Mouse (Mus musculus) right cerebral cortex, postnatal 36 days (tissue): ENCODE data around the gene Mob3b.

Experiments
- DNase-seq, 2 experiments: peaks; one replicate each; pipeline ENCODE4 v3.0.0; 2022; ENCODE audit warnings: low spot score in 2 of 2, mixed read lengths in 1 of 2

Gene Mob3b

DNA sequence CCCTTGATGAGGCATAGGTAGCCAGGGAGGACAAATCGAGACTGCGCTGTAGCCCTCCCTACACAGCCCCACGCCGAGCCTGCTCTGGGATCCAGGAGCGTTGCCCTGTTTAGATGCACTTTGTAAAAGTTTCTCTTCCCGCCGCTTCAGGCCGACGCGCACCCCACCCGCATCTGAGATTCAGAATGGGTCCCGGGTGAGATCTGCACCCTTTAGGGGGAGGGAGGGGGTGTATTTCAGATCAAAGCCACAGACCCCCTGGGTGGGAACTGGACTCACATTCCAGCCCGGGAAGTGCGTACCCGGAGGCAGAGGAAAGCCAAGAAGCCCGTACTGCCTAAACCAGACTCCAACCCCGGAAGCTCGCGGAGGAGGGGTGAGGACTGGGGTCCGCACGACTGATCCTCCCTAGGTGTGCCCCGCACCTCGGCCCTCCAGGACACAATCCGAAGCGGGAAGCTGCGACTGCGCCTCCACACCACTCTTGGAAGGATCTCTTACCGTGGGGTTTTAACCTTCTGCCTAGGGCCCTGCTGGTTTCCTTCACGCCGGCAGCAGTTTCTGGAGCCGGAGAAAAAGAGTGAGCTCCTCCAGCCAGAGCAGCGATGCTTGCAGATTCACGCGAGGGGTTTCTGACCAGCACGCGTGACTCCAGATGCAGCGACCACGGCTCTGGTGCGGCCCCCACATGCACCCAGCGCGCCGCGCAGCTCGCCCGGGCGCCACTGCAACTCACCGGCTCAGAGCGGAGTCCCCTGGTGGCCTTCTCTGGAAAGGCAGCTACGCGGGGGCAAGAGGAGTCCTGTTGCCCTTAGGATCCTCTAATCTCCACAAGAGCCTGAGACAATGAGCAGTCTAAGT, at the start of gene Mob3b:
Gene Mob3b (minus strand): TSS at position 734 of the 861 bp plus-strand sequence.
- DNase-seq, result peak; percentile 49 to 61

DNA sequence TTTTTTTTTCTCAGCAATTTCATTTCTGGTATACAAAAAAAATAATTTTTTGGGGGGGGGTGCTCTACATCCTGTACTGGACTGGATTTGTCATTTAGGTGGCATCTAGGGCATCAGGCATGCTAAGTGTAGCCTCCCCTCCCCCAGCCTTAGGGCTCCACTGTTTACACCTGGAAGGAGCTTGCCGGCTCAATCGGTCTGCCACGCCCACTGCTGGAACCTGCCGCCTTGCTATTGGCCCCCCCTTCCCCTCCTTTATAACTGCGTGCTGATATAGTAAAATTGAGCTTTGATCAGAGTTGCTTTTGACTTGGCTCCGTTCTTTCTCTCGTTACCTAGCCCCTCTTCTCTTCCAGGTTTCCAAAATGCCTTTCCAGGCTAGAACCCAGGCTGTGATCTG, 47.4 kb upstream of the Mob3b start:
- DNase-seq, result no peak

DNA sequence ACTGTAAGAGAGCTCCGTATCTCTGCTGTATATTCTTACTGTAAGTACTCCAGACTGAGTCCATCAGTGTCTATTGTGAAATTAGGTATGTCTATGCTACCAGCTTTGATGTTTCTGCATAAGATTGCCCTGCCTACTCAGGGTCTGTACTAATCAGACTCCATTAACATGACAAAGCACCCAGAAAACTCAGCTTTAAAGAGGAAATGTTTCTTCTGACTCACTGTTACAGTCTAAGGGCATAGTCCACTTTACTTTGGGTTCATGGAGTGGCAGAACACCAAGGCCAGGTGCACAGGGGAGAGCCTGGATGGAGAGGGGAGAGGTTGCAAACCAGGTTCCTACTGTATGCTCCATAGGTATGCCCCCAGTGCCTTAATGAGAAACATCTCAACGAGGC, 46.4 kb upstream of the Mob3b start:
- no peak for DNase-seq

DNA sequence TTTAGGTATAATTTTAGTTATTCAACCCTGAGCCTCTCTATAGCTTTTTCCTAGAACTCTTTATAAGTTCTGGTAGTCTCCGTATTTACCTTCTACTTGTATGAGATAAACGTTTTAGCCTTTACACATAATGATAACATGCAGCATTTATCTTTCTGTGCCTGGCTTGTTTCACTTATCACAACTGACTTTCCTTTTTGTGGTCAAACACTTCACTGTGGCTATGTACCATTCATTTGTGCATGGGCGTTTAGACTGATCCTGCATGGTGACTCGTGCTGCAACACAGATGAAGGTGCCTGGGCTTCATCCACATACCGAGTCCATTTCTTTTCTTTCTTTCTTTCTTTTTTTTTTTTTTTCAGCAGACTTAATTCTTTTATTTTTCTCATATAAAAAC, 44.4 kb upstream of the Mob3b start:
- no peak for DNase-seq

DNA sequence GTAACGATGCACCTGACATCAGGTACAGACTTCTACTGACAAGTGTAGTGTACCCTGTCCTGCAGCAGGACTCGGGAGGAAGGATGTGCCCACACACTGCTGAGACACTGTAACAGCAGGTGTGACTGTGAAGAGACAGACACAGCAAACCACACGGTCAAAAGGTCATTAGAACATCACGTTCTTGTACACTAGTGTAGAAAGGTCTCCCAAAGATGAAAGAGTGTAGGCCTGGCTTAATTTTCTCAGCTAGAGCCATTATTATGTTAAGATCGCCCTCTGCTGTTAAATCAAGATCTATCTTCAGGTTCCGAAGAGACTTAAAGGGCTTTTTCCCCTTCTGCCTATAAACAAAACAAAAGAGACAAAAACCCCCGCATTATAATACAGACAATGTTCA, 35.4 kb upstream of the Mob3b start:
- DNase-seq, result no peak

DNA sequence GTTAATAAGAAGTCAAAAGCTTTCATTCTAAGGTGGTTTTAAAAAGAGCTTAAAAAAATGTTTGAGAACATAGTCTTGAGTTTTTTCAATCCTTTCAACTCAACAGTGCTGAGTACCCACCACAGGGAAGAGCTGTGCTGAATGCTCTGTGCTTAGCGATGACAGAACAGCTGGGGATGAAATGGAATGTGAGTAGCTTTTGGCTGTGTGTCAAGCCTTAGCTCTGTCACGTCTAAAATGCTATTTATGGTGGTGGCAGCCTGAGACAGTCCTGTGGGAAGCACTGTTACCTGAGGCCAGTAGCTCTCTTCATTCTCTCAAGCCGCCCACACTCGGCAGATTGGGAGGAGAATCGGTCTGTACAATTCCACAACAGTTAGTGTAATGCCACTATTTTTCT, 32.5 kb upstream of the Mob3b start:
- DNase-seq, result peak; percentile 25 to 27

DNA sequence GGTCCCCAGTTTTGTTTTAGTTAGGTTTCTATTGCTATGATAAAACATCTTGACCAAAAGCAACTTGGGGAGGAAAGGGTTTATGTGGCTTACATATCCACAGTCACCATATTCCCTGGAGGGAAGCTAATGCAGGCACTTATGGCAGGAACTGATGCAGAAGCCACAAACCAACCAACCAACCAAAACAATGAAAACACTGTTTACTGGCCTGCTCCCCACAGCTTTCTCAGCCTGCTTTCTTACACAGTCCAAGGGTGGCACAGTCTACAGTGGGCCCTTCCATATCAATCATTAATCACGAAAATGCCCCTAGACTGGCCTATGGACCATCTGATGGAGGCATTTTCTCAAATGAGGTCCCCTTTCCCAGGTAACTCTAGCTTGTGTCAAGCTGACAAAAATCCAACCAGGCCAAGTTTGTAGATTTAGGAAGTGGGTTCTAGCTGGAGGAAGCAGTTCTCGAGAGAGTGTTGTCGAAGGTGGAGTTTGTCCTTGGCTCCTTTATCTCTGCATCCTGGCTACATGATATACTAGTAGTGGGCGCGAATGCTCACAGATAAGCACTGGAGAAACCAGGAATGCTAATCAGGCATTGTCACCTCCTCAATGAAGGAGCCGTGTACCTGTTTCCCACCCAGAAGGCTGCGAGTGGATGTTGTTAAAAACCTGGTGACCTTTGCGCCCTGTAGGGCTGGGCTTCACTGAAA, 30.5 kb upstream of the Mob3b start:
- DNase-seq, result no peak

DNA sequence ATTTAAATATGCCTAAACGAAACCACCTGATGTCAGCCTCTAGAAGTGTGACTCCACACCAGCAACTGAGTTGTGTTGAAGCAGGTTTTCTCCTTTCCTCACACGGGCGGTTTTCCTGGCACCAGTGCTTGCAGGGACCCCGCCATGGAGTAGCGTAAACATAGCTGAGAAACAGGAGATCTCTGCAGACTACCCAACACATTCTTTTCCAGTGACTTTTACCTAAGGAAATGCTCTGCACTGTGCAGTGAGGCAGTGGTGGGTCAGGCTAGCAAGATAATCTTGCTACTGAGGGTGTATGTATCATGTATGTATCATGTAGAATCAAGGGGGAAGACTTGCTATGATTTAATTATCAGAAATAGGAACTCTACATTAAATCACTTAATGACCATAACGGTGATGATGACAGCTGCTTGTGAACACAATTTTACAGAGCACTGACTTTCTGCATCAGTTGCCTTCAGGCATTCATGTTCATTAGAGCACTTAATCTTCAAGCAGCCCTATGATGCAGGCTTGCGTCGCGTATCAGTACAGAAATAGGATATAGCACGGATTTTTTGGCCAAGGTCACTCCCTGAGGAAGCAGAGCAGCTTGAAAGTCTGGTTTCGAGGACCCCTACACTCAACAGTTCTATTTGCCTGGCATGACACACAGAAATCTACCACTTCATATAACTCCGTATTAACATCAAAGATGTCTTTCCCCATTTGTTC, 20.8 kb upstream of the Mob3b start:
- DNase-seq, result no peak

DNA sequence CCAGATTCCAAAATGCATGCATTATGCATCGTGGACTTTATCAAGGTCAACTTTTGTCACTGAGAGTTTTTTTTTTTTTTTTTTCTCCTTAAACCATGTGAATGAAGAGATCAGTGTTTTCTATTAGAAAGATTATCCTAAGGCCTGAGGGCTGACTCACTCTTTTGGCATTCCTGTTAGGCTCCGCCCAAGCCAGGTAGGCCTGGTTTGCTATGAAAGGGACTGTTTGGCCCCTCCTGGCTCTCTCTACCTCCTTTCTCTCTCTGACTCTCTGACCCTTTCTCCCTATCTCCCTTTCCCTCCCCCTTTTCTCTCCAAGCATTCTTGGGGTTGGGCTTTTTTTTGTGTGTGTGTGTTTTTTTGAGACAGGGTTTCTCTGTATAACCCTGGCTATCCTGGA, 18.3 kb upstream of the Mob3b start:
- DNase-seq, result no peak

DNA sequence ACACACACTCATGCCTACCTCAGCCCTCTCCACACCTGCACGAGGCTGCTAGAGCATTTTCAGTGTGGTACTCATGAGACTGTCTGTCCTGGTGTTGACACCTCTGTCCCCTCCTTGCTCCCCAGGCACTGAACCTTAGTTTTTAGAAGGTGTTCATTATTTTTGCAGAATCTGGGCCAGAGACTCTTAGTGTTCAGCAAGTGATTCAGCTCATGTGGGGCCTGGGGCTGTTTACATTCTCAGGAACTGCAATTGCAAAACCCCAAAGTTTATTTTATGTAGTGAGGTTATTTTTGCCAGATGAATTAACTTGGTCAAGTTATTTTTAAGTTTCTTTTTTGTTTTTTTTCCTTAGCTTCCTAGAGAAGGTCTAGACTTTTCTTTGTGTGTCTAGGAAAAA, 16.3 kb upstream of the Mob3b start:
- DNase-seq, result no peak

DNA sequence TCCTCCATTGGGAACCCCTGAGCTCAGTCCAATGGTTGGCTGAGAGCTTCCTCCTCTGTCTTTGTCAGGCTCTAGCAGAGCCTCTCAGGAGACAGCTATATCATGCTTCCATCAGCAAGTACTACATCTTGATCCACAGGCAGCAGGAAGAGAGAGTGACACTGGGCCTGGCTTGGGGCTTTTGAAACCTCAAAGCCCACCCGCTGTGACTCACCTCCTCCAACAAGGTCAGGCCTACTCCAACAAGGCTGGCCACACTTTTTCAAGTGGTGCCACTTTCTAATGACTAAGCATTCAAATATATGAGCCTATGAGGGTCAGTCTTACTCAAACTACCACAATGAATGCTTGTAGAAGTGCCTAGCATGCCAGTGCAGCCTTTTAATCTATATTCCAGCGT, 15.2 kb upstream of the Mob3b start:
- no peak for DNase-seq

DNA sequence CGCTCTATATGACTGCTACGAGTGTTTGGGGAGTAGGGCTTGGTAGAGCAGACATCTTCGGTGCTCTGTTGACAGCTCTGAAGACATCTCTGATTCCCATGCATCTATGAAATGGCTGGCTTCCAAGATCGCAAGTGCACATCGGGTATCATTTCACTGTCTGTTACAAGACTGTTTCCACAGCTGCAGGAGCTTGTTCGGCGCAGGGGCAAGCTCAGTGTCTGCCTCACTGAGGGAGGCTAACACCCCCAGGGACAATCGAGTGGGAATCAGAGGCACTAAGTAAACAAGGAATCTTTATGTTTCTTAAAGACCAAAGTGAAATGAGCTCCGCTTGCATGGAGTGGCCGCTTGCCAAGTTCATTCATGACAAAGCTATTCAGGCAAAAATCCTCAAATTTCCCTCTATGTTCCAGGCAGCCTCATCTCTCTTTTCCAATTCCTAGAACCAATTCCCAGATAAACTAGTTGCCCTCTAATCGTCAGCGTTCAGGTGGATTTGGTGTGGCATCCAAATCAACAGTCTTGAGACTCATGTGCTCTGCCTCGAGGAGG, 12.4 kb upstream of the Mob3b start:
- DNase-seq, result no peak

DNA sequence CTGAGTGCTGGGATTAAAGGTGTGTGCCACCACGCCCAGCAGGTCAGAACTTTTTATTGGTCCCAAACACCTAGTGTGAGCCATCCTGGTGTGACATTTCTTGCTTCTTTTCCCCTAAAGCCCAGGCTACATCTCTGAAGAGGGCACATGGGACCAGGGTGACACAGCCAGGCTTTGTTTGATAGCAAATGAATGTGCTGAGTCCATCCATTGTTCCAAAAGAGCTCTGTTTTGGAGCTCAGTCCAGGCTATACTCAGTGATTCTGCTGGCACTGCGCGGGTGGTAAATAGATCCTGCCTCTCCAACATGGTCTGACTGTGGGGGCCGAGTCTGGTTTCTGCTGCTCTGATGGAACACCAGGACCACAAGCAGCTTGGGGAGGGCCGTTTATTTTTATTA, 10.6 kb upstream of the Mob3b start:
- no peak for DNase-seq

DNA sequence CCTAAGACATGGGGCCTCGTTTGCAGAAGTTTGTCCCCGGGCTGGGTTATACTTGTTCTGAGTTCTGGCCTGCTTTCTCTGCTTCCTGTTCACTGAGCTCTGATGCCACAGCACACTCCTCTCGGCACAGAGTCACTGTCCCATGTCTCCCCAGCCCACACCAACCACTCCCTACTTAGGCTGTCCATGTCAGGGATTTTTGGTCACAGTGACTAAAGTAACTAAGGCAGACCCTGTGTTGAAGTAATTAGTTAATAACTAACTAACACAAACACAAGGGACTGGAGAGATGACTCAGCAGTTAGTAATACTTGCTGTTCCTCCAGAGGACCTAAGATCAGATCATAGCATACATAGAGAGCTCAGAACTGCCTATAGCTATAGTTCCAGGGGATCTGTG, 8.7 kb upstream of the Mob3b start:
- DNase-seq, result no peak

DNA sequence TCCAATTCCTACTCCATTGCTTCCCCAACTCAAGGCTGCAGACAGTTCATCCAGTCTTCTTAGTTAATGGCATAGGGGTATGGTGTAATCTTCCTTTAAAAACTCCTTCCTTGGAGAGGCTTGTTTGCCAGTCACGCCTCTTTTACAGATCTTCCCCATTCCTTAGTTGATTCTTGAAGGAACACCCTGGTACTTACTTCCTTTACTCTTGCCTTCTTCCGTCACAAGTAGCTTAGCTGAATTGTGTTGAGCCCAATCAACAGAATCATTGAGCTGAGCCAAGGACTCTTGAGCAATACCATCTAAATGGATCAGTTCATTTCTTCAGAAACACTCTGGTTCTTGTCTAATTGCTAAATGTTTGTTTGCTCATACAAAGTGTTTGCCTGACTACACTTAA, 8.0 kb upstream of the Mob3b start:
- DNase-seq, result no peak

DNA sequence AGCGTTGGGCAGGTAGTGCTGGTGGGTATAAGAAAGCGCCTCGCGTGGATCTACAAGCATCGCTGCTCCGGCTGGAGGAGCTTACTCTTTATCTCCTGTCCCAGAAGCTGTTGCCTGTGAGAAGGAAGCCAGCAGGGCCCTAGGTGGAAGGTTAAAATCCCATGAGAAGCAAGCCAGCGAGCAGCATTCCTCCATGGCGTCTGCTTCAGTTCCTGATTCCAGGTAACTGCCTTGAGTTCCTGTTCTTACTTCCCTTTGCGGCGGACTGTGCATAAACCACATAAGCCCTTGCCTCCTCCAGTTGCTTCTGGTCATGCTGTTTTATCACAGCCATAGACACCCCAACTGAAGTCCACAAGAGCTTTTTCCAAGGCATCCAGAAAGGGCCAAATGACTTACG, 531 bp upstream of the Mob3b start:
- no peak for DNase-seq

DNA sequence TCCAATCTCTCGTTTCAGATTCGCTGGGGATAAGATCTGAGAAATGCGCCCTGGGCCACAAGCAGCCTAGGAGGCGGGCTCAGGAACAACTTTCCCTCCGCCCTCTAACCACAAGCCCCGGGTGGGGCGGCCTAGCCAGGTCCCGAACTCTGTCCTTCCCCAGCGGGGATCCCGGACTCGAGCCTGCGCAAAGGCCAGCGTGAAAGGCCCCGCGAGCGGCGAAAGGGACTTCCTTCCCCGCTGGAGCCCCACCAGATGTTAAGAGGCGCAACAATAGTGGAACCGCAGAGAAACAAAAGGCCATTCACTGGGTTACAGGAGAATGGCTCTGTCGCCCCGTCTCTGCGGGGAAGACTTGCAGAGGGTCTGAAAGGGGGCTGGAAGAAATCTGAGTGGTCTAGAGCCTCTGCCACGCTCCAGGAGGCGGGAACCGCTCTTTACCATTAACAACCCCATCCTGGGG, 1.1 kb downstream of the Mob3b start:
- DNase-seq, result peak in 1 of 2 experiments; percentile 14

DNA sequence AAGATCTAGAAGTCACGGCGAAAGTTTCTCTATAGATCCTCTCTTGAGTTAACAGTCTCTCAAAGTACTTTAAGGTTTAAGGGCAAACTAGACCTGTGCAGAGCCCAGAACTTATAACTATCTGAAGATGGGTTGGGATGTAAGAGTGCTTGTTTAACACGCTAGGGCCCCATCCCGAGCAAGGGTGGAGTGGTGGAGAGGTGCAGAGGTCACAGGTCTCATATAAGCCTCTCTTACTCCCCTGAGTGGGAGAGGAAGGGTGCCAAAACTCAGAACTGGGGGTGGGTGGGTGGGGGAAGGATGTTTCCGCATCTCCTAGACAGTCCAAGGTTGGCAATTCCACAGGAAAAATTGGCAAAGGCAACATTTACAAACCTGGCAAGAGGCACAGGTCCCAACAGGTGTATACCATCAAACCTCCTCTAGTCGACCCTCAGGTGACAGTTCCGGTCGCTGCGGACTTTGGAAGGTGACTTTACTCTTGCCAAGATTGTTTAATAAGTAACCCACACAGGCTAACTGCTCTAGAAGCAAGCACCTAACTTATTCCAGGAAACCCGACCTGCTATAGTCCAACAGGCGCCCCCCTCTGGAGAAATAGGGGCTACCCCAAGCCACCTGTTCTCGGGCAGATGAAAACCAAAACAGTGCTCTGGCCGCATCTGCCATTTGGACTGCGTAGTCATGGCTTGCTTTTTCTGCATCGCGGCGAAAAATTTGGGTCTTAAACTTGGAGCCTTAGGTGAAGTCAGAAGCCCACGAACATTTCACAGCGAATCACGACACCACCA, 2.0 kb downstream of the Mob3b start:
- no peak for DNase-seq

DNA sequence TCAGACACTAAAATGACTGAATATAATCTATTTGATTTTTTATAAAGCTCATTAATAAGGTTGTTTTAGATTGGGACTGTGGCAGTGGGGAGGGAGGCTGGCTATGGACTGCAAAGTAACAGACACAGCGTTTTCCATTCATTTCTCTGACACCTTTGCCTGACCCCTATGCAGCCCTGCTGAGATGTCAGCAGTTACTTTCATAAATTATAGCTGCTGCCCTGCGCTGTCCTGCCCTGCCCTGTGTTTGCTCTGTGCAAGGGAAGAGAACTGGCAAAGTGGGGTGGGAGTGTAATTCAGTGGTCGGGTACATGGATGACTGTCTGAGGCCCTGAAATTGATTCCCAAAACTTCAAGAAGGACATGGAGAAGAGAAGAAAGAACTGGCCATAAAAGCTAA, 3.2 kb downstream of the Mob3b start:
- no peak for DNase-seq

DNA sequence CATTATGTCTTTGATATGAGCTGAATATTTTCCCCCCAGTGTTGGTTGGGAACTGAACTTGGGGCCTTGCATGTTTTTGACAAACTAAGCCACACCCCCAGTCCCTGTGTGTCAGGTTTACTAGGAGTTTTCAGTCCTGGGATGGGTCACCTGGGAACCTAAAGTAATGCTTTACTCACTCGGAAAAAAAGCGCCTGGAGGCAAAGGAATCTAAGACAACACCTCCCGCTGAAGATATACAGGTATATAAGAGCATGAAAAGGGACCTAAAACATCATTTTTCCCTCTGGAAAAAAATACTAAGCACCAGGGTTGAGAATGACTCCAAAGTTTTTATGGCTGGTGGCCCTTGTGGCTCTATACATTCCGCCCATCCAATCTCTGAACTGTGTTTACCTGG, 5.5 kb downstream of the Mob3b start, which contains the start of gene Ifnk:
Gene Ifnk (plus strand): TSS at position 301 of the 400 bp plus-strand sequence.
- no peak for DNase-seq

DNA sequence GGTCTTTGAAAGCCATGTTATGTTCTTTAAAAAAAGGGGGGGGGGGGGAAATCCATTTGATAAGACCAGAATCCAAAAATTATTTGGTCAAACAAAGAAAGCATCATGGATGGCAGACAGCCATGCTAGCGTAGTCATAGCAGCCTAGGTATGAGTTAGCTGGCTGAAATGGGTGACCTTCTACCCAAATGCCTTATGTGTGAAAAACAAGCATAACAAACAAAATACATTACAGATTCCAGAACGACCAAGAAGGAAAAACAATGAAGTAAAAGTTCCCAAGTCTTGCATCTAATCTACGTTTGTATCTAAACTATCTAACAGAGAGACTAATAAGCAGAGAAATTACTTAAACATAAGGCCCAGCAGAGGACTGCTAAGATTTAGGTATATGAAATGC, 6.6 kb downstream of the Mob3b start:
- DNase-seq, result no peak
